Mouse (Mus musculus) intestine, embryonic 16.5 days (tissue): ENCODE data around the gene Sox8. TPM values are rescaled to one million over a fixed set of nuclear protein-coding genes. Genes with fewer than 3 reads are reported as not detected.

Experiments used
- ATAC-seq: fragments of 200-750 bp; cut with Nextera tagmentation; 2 replicates; pipeline ENCODE4 v1.8.0; 2017; ENCODE audit warnings: moderate TSS enrichment, moderate library complexity
- H3K27ac ChIP-seq: fragments of 300-500 bp; sonication (generic); 2 replicates; pipeline ENCODE4 v1.5.1; 2014; ENCODE audit warnings: mild to moderate bottlenecking, low read length
- H3K27me3 ChIP-seq: fragments of 300-500 bp; sonication (generic); replicated peaks from 2 replicates; pipeline ENCODE4 v1.6.1; 2014; ENCODE audit warnings: low read length, control low read depth, mixed read lengths; ENCODE audit not compliant: control insufficient read depth, insufficient read depth
- H3K36me3 ChIP-seq: fragments of 300-500 bp; sonication (generic); 2 replicates; pipeline ENCODE4 v1.6.1; 2014; ENCODE audit warnings: low read length, control low read depth; ENCODE audit not compliant: control insufficient read depth, insufficient read depth
- H3K4me1 ChIP-seq: fragments of 300-500 bp; sonication (generic); 2 replicates; pipeline ENCODE4 v1.6.1; 2014; ENCODE audit warnings: low read length, control low read depth, mixed read lengths; ENCODE audit not compliant: control insufficient read depth, insufficient read depth
- H3K4me2 ChIP-seq: fragments of 300-500 bp; sonication (generic); 2 replicates; pipeline ENCODE4 v1.6.1; 2014; ENCODE audit warnings: low read depth, low read length, control low read depth
- H3K4me3 ChIP-seq: fragments of 300-500 bp; sonication (generic); 2 replicates; pipeline ENCODE4 v1.5.1; 2014; ENCODE audit warnings: mild to moderate bottlenecking, low read length
- H3K9ac ChIP-seq: fragments of 300-500 bp; sonication (generic); 2 replicates; pipeline ENCODE4 v1.6.1; 2014; ENCODE audit warnings: low read depth, low read length
- H3K9me3 ChIP-seq: fragments of 300-500 bp; sonication (generic); 2 replicates; pipeline ENCODE4 v1.6.1; 2016; ENCODE audit warnings: low read length, control low read depth; ENCODE audit not compliant: control insufficient read depth
- WGBS: fragments of 180-500 bp; shearing (Covaris S2); extraction: QIAGEN DNeasy Blood & Tissue Kit; methylation state at CpG from one replicate; pipeline ENCODE4 v1.1.7; 2014; 5-methylcytosine and 5-hydroxymethylcytosine counted together
- polyA plus RNA-seq: library from polyadenylated mRNA; unstranded; fragments of >200 nt; fragmentation: Nextera tagmentation; extraction: Ambion mirVana; gene quantifications from 2 replicates; pipeline ENCODE4 v1.2.1, GENCODE M21; 2015

Sox8 gene
- polyA plus RNA-seq, 1 experiment from 2014 or later, result 3.6 TPM

DNA sequence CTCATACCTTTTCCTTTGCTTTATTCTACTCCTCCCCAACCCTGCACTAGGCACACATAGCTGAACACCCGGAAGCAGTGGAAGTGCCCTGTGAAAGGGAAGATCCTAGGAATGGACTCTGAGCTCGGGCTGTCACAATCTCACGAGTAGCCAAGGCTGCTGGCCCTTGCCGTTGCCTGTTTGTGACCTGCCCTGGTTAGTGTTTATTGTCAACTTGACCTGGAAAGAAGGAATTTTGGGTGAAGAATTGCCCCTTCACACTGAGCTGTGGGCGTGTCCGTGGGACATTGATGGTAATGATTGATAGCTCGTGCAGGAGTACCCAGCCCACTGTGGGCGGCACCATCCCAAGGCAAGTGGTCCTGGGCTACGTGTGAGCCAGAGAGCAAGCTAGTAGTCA, 14.2 kb upstream of the Sox8 start:
- peaks cover 8% of the 10 kb centered on the region; the same call in 1 of the 2 replicates for H3K4me1 ChIP-seq
- peaks cover 12% of the 10 kb centered on the region; the same call in 1 of the 2 replicates for H3K36me3 ChIP-seq
- no peak overlapping the region for H3K27ac ChIP-seq
- H3K27me3 ChIP-seq, result no peaks in the 10 kb centered on the region
- no peak for ATAC-seq
- H3K9ac ChIP-seq, result no peak overlapping the region
- H3K4me3 ChIP-seq, result no peak overlapping the region
- no peak overlapping the region for H3K4me2 ChIP-seq
- 92% methylated on average over 9 of the region's 9 CpGs for WGBS
- H3K9me3 ChIP-seq, result no peaks in the 10 kb centered on the region

DNA sequence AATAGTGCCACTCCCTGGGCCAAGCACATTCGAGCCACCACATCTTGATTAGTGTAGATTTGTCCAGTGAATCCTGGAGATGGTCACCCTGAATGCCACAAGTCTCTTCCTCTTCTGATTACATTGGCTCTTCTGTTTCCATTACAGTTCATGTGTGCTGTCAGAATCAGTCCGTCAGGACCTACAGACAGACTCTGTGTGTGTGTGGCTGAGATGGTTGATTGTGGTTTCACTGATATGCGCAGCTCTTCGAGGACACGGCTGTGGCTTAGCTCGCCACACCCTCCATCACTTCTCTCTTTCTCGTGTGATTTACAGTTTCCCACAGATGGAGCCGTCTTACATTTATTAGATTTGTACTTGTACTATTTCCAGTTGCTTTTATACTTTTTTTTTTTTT, 13.4 kb upstream of the Sox8 start:
- WGBS, result 80% methylated on average over 8 of the region's 8 CpGs
- Histone ChIP-seq H3K4me3 (no peak overlapping the region), H3K4me1 (peaks cover 10% of the 10 kb centered on the region; the same call in 1 of the 2 replicates), H3K27ac (no peak overlapping the region), H3K27me3 (no peaks in the 10 kb centered on the region), H3K4me2 (no peak overlapping the region), H3K9me3 (no peaks in the 10 kb centered on the region), H3K36me3 (peaks cover 11% of the 10 kb centered on the region; the same call in 1 of the 2 replicates), H3K9ac (no peak overlapping the region)
- ATAC-seq, result no peak

DNA sequence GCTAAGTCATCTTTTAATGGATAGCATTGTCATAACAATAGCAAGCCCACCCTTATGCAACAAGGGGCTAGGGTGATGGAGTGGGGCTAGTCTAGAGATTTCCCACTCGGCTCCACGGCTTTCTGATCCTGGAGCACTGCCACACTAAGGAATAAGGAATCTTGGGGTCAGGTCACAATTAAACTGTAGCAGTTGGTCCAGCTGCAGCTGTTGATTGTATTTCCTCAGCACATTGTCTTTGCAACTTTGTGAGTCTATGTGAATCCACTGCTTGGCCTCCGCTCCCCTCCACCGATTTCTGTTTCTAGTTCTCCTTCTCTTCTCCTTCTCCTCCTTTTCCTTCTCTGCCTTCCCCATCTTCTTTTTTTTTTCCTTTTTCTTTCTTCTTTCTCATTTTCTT, 12.6 kb upstream of the Sox8 start:
- Histone ChIP-seq H3K27ac (no peak overlapping the region), H3K27me3 (no peaks in the 10 kb centered on the region), H3K36me3 (0 out of 2 replicates have a peak, but pooled peaks cover 8% of the 10 kb centered on the region), H3K4me3 (no peak overlapping the region), H3K9me3 (no peaks in the 10 kb centered on the region), H3K4me1 (peaks cover 10% of the 10 kb centered on the region; the same call in 1 of the 2 replicates), H3K4me2 (no peak overlapping the region), H3K9ac (no peak overlapping the region)
- WGBS, result 69% methylated on average over 4 of the region's 4 CpGs
- ATAC-seq, result no peak

DNA sequence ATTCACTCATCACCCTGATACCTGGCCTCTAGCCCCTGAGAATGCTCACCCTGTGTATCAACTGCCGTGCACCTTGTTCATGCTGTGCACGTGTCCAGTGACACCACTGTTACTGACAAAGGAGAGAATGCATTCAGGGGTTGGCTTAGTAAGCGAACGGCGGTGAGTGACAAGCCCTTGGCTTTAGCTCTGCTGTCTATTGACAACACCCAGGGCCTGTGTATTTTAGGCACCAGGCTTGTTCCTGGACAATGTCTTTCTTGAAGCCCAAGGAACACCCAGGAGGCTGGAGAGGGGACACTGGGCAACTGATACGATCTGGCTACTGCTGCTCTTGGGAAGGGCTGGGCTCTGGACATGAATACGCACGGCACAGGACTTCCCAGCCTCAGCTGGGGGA, 11.6 kb upstream of the Sox8 start:
- Histone ChIP-seq H3K27ac (no peak overlapping the region), H3K27me3 (no peaks in the 10 kb centered on the region), H3K4me3 (no peak overlapping the region), H3K9me3 (no peaks in the 10 kb centered on the region), H3K4me2 (no peak overlapping the region), H3K4me1 (peaks cover 10% of the 10 kb centered on the region; the same call in 1 of the 2 replicates), H3K9ac (no peak overlapping the region), H3K36me3 (0 out of 2 replicates have a peak, but pooled peaks cover 8% of the 10 kb centered on the region)
- no peak for ATAC-seq
- 74% methylated on average over 8 of the region's 8 CpGs for WGBS

DNA sequence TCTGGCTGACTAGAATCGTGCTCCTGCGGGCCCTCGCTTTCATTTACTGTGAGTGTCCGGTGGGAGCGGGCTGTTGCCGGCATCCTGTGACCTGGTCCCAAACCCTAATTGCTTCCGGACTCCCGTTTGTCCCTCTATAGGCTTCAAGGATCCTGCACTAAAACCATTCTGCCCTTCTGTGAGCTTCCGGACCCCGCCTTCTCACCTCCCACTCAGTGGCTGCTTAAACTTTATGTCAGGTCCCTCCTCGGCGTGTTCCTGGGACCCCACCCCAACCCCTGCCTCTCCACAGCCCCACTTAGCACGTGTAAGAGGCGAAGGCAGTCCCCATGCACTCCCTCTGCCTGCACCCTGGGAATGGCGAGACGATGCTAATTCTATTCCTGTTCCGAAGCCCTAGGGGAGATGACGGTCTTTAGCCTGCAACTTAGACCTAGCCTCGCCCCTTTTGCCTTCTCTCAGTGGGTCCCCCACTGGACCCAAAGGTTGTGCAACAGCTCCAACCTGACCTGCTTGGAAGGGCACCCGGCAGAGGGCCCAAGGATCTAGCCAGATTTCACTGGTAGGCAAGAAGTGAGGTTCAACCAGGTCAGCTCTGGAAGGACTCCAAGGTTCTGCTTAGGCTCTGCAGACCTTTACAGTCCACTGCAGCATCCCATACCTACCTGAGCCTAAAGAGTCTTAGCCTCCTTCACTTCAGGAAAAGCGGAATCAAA, 9.0 kb upstream of the Sox8 start:
- Histone ChIP-seq H3K27me3 (no peaks in the 10 kb centered on the region), H3K4me1 (peaks cover 10% of the 10 kb centered on the region; the same call in 1 of the 2 replicates), H3K4me3 (peak overlapping the region; percentile 80), H3K4me2 (peak overlapping the region; percentile 98), H3K9ac (peak overlapping the region; percentile 90), H3K27ac (peak overlapping the region; percentile 71), H3K9me3 (no peaks in the 10 kb centered on the region), H3K36me3 (no peaks in the 10 kb centered on the region)
- WGBS, result 5% methylated on average over 21 of the region's 21 CpGs
- ATAC-seq, result peak; percentile 68

DNA sequence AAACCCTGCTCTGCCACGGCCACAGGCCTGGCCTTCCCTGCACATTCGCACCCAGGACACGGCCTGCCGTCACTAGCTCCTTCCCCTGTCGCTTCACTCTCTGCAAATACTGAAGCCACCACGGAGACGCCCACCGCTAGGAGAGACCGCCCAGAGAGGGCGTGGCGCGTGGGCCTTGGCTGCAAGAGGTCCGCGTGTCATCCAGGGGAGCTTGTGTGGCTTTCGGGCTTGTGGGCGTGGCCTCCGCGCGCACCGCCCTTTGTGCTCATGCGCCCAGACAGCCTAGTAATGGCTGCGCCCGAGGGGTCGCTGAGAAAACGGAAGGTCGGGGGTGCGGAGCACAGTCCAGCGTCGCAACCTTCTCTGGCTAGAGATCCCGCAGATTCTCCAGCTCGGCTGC, 8.4 kb upstream of the Sox8 start, which contains the start of gene Lmf1:
Gene Lmf1, plus strand, starts transcription at position 166 of the 400 bp plus-strand sequence.
- WGBS, result under 1% methylated on average over 31 of the region's 31 CpGs
- no peaks in the 10 kb centered on the region for H3K36me3 ChIP-seq

DNA sequence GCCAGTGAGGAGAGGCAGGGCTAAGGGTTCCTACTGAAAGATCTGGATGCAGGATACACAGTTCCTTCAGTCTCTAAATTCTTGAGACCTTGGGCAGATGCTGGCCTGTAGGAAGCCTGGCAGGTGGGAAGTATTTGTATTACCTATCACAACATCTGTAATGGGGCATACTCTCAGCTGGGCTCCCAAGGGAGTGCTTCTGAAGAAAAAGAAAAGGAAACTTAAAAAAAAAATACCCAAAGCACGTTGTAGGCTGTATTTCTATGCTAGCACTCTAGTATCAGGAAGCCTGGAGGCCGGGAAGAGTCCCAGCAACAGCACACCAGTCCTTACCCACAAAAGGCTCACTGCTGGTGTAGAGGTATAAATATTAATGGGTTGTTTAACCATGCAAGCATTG, 7.2 kb upstream of the Sox8 start:
- Histone ChIP-seq H3K9me3 (no peaks in the 10 kb centered on the region), H3K4me1 (peaks cover 10% of the 10 kb centered on the region; the same call in 1 of the 2 replicates), H3K4me3 (no peak overlapping the region), H3K27me3 (no peaks in the 10 kb centered on the region), H3K36me3 (no peaks in the 10 kb centered on the region), H3K27ac (no peak overlapping the region), H3K9ac (no peak overlapping the region), H3K4me2 (no peak overlapping the region)
- 58% methylated on average over 2 of the region's 2 CpGs for WGBS
- no peak for ATAC-seq

More for the DNA sequence above, 8.4 kb upstream of the Sox8 start, which contains the start of gene Lmf1:
- ATAC-seq, result peak; percentile 98
- Histone ChIP-seq H3K4me3 (peak within 1 kb of the TSS; percentile 80), H3K27ac (peak within 1 kb of the TSS; percentile 71), H3K9ac (peak within 1 kb of the TSS; percentile 90), H3K27me3 (no peaks in the 10 kb centered on the region), H3K9me3 (no peaks in the 10 kb centered on the region), H3K4me2 (peak within 1 kb of the TSS; percentile 98), H3K4me1 (peaks cover 10% of the 10 kb centered on the region; the same call in 1 of the 2 replicates)

DNA sequence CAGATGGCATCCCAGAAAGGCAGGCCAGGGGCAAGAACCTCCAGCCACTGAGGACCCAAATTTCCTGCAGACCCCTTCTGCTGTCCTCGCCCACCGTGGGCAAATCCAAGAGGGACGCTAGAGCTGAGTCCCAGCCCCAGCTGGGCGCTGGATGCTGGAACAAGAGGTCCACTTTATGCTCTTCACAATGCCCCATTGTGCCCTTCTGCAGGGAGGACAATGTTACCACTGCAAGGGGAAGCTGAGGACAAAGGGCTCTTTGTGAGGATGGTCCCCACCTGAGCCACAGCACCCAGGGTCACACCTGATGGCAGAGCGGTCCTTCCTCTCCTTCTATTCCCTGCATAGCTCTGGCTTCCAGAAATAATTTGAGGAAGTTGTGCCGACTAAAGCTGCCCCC, 6.8 kb upstream of the Sox8 start:
- Histone ChIP-seq H3K36me3 (no peaks in the 10 kb centered on the region), H3K4me1 (peaks cover 10% of the 10 kb centered on the region; the same call in 1 of the 2 replicates), H3K27ac (no peak overlapping the region), H3K9ac (no peak overlapping the region), H3K9me3 (no peaks in the 10 kb centered on the region), H3K27me3 (no peaks in the 10 kb centered on the region; the same call in 1 of the 2 replicates), H3K4me2 (no peak overlapping the region), H3K4me3 (no peak overlapping the region)
- 62% methylated on average over 6 of the region's 6 CpGs for WGBS
- ATAC-seq, result no peak

DNA sequence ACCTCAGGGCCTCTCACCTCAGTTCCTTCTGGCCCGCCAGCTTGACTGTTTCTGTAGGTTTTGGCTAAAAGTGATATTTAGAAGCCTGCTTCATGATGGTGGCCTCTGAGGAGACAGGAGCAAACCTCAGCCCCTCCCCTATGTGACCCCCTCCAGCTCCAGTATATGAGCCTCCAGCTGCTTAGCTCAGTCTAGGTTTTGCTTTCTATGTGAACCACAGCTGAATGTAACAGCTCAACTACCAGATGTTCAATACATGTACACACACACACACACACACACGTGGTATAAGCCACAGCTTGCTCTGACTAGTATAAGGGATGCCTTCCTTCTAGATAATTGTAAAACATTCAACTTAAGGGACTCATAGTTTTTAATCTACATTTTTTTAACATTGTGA, 5.5 kb upstream of the Sox8 start:
- Histone ChIP-seq H3K4me1 (peaks cover 16% of the 10 kb centered on the region; the same call in 1 of the 2 replicates), H3K9me3 (no peaks in the 10 kb centered on the region), H3K9ac (no peak overlapping the region), H3K4me3 (no peak overlapping the region), H3K27me3 (peaks cover 3% of the 10 kb centered on the region), H3K36me3 (no peaks in the 10 kb centered on the region), H3K27ac (no peak overlapping the region), H3K4me2 (no peak overlapping the region)
- ATAC-seq, result no peak
- 70% methylated on average over 2 of the region's 2 CpGs for WGBS
